Mouse (Mus musculus): ENCODE results near the gene Zbtb22. TPM values are rescaled to one million over a fixed set of nuclear protein-coding genes. Genes with fewer than 3 reads are reported as not detected.

The Zbtb22 gene
- total RNA-seq, 1 experiment from 2014 or later, result 21.4 TPM

- ATAC-seq (replicated peaks in 1 of 2; ENCODE audit: insufficient read depth in 1 of 2, low FRiP score in 2 of 2, low TSS enrichment in 1 of 2, low read depth in 1 of 2, poor library complexity in 2 of 2, severe bottlenecking in 2 of 2), result no peak
These were observed 15.6 kb downstream of the Zbtb22 start for GRCm38 (mm10) chr17:33931159-33931866.

DNA sequence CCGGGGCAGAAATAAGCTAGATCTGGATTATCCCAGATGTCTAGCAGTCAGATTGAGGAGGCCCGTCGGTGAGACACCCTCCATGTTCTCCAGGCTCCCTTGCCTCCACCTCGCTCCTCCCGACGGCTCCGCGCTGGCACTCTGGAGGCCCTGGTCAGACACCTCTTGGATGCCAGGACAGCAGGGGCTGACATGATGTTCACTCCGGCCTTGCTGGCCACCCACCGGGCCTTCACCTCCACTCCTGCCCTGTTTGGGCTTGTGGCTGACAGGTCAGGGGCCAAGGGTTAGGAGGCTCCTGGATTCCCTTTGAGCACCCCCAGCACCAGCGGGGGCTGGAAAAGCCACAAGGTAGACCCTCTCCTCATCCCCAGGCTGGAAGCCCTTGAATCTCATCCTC lies 16.2 kb downstream of the Zbtb22 start:
- ATAC-seq (replicated peaks in 1 of 2; ENCODE audit: insufficient read depth in 1 of 2, low FRiP score in 2 of 2, low TSS enrichment in 1 of 2, low read depth in 1 of 2, poor library complexity in 2 of 2, severe bottlenecking in 2 of 2), result no peak

DNA sequence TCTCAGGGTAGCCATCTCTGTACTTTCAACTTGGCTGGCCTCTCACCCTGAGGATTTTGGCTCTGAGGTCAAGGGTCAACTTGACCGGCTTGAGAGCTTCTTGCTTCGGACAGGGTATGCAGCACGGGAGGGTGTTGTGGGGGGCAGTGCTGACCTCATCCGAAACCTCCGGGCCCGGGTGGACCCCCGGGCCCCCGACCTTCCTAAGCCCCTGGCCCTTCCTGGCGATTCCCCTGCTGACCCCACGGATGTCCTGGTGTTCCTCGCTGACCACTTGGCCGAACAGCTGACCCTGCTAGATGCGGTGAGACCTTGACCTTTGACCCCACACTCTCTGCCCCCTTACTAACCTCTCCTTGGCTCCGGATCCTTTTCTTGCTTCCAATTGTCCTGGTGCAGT lies 16.7 kb downstream of the Zbtb22 start:
- no peak for ATAC-seq (replicated peaks in 1 of 2; ENCODE audit: insufficient read depth in 1 of 2, low FRiP score in 2 of 2, low TSS enrichment in 1 of 2, low read depth in 1 of 2, poor library complexity in 2 of 2, severe bottlenecking in 2 of 2)

GRCm38 (mm10) chr17:33932970-33933369 lies 17.3 kb downstream of the Zbtb22 start:
- no peak for ATAC-seq (replicated peaks in 1 of 2; ENCODE audit: insufficient read depth in 1 of 2, low FRiP score in 2 of 2, low TSS enrichment in 1 of 2, low read depth in 1 of 2, poor library complexity in 2 of 2, severe bottlenecking in 2 of 2)

DNA sequence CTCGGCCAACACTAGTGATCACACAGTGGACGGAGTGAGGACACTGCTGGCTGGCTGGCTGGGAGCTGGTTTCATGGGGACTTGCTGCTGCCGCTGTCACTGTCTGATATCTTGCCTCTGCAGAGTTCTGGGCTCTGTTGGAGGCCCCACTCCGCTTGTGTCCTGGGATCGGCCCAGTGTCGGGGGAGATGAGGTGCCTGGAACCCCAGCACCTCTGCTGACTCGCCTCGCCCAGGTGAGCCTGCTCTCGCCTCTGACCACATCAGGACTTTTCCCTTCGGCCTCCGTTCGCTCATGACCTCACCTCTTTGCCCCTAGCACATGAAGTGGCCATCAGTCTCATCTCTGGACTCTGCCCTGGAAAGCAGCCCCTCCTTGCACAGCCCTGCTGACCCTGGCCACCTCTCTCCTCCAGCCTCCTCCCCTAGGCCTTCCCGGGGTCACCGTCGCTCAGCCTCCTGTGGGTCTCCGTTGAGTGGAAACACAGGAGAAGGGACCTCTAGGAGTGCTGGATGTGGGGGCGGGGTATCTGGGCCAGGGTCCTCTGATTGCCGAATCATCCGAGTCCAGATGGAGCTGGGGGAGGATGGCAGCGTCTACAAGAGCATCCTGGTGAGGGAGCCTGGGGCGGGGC lies 19.8 kb downstream of the Zbtb22 start:
- no peak for ATAC-seq (replicated peaks in 1 of 2; ENCODE audit: insufficient read depth in 1 of 2, low FRiP score in 2 of 2, low TSS enrichment in 1 of 2, low read depth in 1 of 2, poor library complexity in 2 of 2, severe bottlenecking in 2 of 2)

GRCm38 (mm10) chr17:33936993-33937392 lies 21.3 kb downstream of the Zbtb22 start:
- no peak for ATAC-seq (replicated peaks in 1 of 2; ENCODE audit: insufficient read depth in 1 of 2, low FRiP score in 2 of 2, low TSS enrichment in 1 of 2, low read depth in 1 of 2, poor library complexity in 2 of 2, severe bottlenecking in 2 of 2)

GRCm38 (mm10) chr17:33938783-33939182 lies 23.1 kb downstream of the Zbtb22 start:
- ATAC-seq (replicated peaks in 1 of 2; ENCODE audit: insufficient read depth in 1 of 2, low FRiP score in 2 of 2, low TSS enrichment in 1 of 2, low read depth in 1 of 2, poor library complexity in 2 of 2, severe bottlenecking in 2 of 2), result no peak

- ATAC-seq (replicated peaks in 1 of 2; ENCODE audit: insufficient read depth in 1 of 2, low FRiP score in 2 of 2, low TSS enrichment in 1 of 2, low read depth in 1 of 2, poor library complexity in 2 of 2, severe bottlenecking in 2 of 2), result peak; percentile 87 to 88
These were observed 24.6 kb downstream of the Zbtb22 start, which contains the start of the genes Pfdn6 and Wdr46 for GRCm38 (mm10) chr17:33940206-33940805. Pfdn6 (minus strand) TSS chr17:33940343. Wdr46 (plus strand) TSS chr17:33940660.

DNA sequence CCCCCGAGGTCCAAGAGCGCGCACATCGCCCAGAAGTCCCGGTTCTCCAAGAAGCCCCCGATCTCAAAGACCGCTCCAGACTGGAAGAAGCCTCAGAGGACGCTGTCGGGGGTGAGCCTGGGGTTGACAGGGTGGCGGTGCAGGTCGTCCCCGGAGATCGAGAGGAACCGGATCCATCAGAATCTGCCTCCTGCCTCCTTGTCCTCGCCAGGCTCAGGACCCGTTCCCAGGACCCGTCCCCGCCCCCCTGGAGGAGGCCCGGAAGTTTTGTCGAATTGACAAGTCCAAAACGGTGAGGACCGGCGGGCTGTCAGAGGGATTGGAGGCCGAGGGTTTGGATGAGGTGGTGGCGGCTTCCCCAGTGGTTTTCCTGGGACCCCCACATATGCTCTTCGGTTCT lies 25.3 kb downstream of the Zbtb22 start:
- ATAC-seq (replicated peaks in 1 of 2; ENCODE audit: insufficient read depth in 1 of 2, low FRiP score in 2 of 2, low TSS enrichment in 1 of 2, low read depth in 1 of 2, poor library complexity in 2 of 2, severe bottlenecking in 2 of 2), result peak in 1 of 2 experiments; percentile 23; a peak in 1 of 4 replicates

DNA sequence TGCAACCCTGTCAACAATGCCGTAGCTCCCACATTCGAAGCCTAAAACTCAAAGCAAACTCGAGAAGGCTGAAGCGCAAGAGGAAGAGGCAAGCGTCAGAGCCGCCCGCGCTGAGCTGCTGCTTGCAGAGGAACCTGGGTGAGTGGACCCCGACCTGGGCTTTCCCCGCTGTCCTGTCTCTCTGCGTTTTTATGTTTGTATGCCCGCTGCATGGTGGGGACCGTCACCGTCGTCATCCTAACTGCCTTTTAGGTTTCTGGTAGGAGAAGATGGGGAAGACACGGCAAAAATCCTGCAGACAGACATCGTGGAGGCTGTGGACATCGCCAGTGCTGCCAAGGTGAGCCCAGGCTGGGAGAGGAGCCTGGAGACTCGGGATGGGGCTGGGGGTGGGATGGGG lies 25.7 kb downstream of the Zbtb22 start:
- ATAC-seq (replicated peaks in 1 of 2; ENCODE audit: insufficient read depth in 1 of 2, low FRiP score in 2 of 2, low TSS enrichment in 1 of 2, low read depth in 1 of 2, poor library complexity in 2 of 2, severe bottlenecking in 2 of 2), result no peak

DNA sequence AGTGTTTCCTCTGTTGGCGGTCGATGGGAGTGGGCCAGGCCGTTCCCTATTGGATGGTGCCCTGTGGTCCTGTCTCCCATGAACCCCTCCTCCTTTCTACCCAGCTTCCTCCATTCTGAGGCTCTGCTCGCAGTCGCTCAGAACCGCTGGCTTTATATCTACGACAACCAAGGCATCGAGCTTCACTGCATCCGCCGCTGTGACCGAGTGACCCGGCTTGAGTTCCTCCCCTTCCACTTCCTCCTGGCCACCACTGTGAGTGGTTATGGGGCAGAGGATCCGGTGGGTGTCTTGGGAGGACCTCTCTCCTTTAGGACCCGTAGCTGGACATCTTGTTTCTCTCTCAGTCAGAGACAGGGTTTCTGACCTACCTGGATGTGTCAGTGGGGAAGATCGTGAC lies 27.8 kb downstream of the Zbtb22 start:
- no peak for ATAC-seq (replicated peaks in 1 of 2; ENCODE audit: insufficient read depth in 1 of 2, low FRiP score in 2 of 2, low TSS enrichment in 1 of 2, low read depth in 1 of 2, poor library complexity in 2 of 2, severe bottlenecking in 2 of 2)

DNA sequence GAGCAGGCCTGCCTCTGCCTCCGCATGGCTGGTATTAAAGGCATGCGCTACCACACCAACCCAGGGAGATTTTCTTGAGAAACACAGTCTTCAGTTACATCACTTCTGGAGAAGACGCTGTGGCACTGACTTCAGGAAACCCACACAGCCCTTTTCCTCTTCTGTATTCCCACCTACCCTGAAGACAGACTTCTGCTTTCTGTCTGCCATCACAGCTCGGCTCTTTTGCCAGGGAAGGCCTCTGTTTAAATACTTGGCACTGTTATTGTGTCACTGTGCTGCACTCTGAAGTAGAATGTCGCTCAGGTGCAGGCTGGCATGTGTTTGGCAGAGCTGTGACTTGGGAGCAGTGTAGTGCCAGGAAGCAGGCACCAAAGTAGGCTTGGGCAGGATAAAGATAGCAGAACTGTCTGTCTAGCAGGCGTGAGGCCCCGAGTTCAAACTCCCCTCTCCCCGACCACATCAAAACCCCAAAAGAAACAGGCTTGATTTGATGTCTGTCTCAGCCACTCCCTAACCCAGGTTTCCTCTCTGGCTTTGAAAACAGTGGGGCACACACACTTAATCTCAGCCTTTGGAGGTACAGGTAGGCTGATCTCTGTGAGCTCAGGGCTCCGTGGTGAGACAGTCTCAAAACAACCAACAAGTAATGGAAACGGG lies 31.9 kb downstream of the Zbtb22 start:
- peak; percentile 54 for ATAC-seq (replicated peaks in 1 of 2; ENCODE audit: insufficient read depth in 1 of 2, low FRiP score in 2 of 2, low TSS enrichment in 1 of 2, low read depth in 1 of 2, poor library complexity in 2 of 2, severe bottlenecking in 2 of 2)

GRCm38 (mm10) chr17:33948090-33948904 lies 32.6 kb downstream of the Zbtb22 start:
- no peak for ATAC-seq (replicated peaks in 1 of 2; ENCODE audit: insufficient read depth in 1 of 2, low FRiP score in 2 of 2, low TSS enrichment in 1 of 2, low read depth in 1 of 2, poor library complexity in 2 of 2, severe bottlenecking in 2 of 2)

GRCm38 (mm10) chr17:33948905-33949537 lies 33.3 kb downstream of the Zbtb22 start:
- ATAC-seq (replicated peaks in 1 of 2; ENCODE audit: insufficient read depth in 1 of 2, low FRiP score in 2 of 2, low TSS enrichment in 1 of 2, low read depth in 1 of 2, poor library complexity in 2 of 2, severe bottlenecking in 2 of 2), result no peak

DNA sequence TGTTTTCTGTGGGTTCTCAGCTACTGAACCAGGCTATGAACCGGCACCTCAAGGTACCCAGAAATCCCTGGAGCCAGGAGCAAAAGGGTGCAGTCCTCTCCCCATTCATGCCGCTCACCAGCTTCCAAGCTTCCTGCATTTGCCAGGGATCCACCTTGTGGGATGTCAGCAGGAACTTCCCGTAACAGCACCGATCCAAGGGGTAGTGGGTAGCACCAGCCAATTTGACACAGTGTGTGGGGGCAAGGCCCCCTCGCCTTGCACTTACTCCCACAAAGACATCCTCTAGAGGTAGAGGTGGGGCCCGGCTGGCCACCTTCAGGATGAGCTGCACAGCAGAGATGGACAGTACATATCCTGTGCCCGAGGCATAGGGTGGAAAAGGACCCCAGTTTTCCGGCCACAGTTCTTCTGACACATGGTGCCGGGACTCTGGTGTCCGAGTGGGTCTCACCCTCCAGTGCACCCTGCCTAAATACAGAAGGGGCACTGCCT lies 34.5 kb downstream of the Zbtb22 start:
- ATAC-seq (replicated peaks in 1 of 2; ENCODE audit: insufficient read depth in 1 of 2, low FRiP score in 2 of 2, low TSS enrichment in 1 of 2, low read depth in 1 of 2, poor library complexity in 2 of 2, severe bottlenecking in 2 of 2), result no peak

DNA sequence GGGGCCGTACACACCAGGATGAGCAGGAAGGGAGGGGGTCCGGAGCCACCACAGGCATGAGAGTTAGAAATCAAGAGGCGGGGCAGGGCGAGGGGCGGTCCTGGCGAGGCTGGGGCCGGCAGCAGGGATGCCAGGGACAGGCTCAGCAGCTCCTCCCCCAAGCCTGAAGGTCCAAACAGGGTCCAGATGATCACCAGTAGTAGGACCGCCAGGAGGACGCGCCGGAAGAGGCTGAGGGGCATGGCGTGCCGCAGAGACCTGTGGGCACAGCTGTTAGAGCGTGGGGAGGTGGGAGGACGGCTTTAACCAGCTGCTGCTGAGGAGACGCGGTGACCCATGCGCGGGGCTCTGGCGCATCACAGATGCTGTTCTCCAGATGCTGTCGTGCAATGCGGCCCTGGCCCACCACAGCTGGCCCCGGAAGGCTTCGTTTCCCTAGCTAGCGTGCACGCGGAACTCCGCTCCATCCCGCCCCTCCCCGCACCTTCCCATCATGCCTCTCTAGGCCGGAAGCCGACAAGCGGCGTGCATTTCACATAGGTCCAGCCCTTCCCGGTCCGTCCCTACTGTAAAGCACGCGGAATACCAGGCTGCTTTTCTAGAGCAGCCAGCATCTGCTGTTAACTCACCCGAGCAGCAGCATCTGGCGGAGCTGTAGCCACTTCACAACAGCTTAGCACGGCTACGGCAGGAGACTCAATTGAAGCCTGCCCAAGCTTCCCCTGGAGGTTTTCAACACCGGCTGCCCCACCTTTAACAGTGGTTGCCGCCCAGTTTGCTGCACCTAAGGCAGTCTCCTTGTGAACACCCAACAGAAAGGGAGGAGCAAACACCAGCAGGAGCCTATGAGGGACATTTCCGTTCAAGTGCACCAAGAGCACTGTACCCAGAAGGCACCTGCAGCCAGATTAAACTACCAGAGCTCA lies 35.6 kb downstream of the Zbtb22 start, which contains the start of gene B3galt4:
Gene B3galt4, minus strand, starts transcription at position 468 of the 926 bp plus-strand sequence.
- ATAC-seq (replicated peaks in 1 of 2; ENCODE audit: insufficient read depth in 1 of 2, low FRiP score in 2 of 2, low TSS enrichment in 1 of 2, low read depth in 1 of 2, poor library complexity in 2 of 2, severe bottlenecking in 2 of 2), result peak; percentile 35 to 55

Data from hematopoietic stem cell, adult 5-6 weeks (primary cell).